Mouse (Mus musculus) retina, postnatal 7 days (tissue): ENCODE measurements at regions not wholly inside any gene's neighbourhood (a gene's known extent, or its start where the extent isn't known, plus 50 kb on each side); places are given as distances from the start of the nearest gene placed in this dataset.
A peak's percentile ranks its signal among the peaks of the same experiment; 100 is the strongest.

Experiments used
- DNase-seq: peaks from one replicate; pipeline ENCODE4 v3.0.0-alpha.2; 2012; ENCODE audit warnings: low read depth, low spot score

DNA sequence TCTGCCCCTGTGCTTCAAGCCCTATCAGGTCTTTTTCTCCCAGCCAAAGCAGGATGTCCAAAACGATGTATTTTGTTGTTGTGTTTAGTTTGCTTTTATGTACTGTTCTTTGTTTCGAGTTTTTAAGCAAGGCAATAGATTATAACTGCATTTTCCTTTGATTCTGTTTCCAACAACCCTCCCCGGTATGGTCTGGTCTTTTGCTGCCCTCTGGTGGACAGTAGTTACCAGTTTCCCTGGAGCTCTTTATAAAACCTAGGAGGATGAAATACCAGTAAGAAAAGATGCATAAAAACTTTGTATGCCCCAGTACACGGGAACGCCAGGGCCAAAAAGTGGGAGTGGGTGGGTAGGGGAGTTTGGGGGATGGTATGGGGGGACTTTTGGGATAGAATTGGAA is 73.9 kb upstream of the Itm2a start:
- peak; percentile 17 for DNase-seq

DNA sequence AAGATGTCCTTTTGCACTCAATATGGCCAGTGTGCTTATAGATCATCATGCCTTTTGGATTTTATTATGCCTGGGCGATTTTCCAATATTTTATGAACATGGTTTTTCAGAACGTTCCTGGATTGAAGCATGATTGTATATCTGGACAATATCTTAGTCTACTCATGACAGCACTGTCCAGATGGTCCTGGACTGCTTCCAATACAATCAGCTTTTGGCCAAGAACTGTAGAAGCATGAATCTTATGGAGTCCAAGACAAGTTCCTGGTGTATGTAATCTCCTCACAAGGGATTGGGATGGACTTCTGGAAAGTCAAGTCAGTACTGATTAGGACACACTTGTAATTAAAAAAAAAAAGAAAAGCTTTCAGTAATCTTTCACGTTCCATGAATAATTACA is 66.1 kb upstream of the Itm2a start:
- no peak for DNase-seq
